Mouse (Mus musculus): ENCODE measurements around the gene Scn2a. TPM values are rescaled to one million over a fixed set of nuclear protein-coding genes. Genes with fewer than 3 reads are reported as not detected.
"Not testable (repeated sequence)": the region's sequence is repeated elsewhere in the genome, so short reads cannot be mapped to it uniquely, and the experiment has no call there.

Gene Scn2a
- total RNA-seq, 2 experiments from 2014 or later = 271 to 284 TPM

DNA sequence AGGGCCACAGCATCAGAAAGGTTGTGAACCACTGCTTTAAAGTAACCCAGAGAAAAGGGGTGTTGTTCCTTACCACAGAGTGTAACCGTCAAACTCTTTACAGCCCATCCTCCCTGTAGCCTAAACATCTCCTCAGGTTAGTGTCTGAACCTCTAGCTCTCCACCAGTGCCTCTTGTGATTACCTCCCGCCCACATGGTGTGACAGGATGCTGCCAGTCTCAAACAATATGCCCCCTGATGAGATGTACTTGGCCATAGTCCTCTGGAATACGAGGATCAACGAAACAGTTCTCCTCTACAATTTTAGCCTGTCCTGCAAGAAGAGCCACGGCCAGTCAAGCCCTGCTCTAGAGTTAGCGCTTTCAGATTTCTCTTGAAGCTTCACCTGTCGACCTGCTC, 74.5 kb downstream of the Scn2a start:
- DNase-seq (ENCODE audit: low spot score in 2 of 2) = no peak

DNA sequence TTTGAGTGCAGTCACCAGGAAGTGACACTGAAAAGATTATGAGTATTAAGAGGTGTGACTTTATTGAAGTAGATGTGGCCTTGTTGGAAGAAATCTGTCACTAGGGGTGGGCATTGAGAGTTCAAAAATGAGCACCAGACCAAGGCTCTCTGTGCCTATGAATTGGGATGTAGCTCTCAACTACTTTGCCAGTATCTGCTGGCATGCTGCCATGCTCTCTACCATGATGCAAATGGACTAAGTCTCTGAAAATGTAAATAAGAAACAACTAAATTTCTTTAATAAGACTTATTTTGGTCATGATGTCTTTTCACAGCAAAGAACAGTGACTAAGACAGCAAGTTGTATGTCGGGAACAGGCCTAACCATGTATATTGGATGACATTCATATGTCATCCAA, 79.7 kb downstream of the Scn2a start:
- no peak for DNase-seq (ENCODE audit: low spot score in 2 of 2)

DNA sequence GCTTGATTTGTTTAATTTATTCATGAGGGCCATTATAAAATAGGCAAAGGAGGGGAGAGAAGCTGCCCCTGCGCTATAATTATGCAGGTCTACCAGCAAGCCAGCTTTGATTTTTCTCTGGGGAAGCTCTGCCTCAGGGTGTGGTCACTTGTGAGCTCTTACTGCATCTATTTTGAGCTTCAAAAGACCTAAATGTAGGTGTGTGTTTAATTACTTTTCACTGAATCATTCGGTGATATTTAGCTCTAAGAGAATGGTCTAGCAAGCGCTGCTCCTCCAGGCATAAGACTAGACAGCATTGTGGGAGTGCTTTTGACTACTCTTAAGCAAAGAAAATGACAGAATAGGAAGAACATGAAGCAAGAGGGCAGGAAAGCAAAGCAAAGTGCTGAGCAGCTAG, 80.6 kb downstream of the Scn2a start:
- DNase-seq (ENCODE audit: low spot score in 2 of 2) = no peak

DNA sequence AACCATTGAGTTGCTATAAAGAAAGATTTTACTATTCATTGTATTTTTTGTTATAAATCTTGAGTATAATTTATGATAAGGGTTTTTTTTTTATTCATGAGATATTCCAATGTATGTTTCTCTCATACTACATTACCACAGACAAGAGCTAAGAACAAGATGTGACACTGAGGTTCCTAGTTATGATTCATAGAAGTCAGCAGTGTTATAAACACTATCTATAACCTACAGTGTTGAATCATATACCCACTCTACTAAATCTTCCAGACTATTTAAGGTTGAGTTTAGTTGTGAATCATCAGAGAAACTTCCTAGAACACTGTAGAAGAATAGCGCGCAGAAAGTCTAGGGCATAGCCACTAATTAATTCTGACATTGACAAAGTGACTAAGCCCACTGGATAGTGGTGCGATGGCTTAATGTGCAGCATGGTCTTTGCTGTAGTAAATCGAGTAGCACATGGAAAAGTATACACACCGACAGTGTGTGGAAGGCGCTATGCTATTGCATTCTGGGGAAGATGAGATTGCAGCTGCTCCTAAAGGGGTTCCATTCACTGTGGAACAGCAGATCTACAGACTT, 101.7 kb downstream of the Scn2a start:
- DNase-seq (ENCODE audit: low spot score in 2 of 2) = no peak

DNA sequence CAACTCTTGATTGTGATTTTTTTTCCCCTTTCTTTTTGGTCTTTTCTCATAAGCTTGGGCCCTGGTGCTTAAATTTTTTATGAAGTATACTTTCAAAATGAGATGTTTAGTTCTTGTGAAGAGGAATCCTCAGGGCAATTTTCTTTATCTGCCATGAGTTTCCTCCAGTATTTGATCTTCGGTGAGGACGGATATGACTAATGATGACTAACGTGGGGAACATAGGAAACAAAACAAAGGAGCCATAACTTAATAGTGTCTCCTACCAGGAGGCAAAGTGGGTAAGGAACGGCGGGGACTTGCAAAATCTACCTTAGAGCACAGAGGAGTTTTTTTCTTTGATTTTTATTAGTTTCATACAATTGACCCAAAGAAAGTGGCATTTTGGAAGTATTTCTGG, 124.8 kb downstream of the Scn2a start:
- no peak for DNase-seq (ENCODE audit: low spot score in 2 of 2)

DNA sequence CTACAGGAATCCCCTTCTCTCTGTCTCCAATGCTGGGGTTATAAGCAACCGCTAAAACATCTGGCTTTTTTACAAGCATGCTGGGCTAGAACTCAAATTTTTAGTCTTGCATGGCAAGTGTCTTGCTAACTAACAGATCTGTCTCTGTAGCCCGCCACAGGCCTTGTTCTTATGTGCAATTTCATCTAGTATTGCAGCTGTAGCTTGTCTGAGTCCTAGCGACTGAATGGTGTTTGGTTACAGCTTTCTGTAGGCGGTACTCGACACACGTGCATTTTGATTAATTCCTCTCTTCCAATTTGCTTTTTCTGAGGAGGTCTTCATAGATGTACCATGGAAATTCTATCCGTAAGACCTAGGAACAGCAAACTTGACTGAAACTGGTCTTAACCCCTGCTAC, 161.9 kb downstream of the Scn2a start:
- DNase-seq (ENCODE audit: low spot score in 2 of 2) = no peak

DNA sequence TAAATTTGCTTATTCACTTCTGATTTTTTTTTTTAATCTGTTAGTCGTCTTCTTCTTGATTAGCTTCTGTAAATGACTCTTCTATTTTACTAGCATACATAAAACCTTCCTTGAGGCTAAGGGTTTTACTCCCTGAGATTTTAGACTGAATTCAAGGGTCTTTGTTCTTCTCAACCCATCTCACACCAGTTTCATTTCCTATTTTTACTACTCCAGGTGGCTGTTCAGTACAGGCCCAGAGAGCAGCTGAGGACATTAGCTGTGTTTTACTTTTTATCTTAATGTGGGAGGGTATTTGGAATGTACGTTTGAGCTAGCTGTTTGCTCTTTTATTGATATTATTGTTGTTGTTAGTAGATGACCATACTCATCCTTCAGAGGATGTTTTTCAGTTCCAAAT, 162.8 kb downstream of the Scn2a start:
- DNase-seq (ENCODE audit: low spot score in 2 of 2) = no peak

DNA sequence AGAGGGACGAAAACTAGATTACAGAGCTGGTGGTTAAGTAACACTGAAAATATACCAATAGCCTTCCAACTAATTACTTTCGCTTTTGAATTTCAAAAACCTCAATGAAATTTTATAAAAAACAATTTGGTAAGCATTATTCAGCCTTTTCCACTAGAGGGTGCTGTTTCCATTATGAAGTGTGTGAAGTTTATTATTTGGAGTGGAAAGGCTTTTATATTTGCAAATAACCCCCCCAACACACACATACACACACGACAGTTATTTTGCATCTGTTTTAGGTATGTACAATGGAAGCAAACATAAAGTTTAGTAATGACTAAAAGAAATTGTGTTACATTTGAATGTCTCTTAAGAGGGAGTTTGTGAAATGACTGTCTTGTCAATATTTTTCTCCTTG, 171.9 kb downstream of the Scn2a start:
- peak in 1 of 2 experiments; percentile 55 for DNase-seq (ENCODE audit: low spot score in 2 of 2)

DNA sequence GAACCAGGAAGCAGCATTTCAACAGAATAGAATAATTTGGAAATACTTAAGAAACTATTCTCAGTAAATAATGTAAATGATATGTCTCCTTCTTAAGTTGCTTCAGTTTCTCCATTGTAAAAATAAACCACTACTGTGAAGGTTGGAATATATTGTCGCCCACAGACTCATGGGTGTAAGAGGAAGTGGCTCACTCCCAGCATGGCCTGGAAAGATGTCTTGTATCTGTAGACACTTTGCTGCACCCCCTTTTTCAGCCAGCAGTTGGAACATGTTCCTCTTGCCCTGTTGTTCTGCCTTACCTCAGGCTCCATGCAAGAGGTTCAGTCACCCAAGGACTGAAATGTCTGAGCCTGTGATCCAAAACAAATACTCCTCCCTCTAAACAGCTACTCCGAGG, 173.0 kb downstream of the Scn2a start:
- no peak for DNase-seq (ENCODE audit: low spot score in 2 of 2)

DNA sequence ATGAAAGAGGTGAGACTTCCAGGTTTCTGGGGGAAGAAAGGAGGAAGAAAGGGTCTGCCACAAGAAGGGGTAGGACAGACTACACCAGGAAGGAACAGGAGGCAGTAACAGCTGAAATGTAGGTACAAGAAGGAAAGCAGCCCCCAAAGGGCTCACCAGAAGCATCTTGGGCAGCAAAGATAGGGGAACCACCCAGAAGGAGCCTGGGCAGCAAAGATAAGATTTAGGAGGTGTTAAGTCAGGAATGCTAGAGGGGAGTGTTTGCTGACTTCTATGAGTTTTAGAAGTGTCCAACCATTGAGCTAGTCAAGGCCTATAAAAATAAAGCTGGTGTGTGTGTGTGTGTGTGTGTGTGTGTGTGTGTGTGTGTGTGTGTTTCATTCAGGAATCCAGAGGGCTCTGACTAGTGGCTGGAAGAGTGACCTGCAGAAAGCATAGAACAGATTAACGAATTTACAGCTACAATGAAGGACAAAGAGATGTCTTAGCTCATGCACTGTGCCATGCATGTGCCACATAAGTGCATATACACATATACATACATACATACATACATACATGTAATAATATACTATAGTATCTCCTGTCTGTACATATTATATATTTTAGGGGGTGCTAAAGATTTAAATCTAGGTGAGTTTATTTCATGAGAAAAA, 180.6 kb downstream of the Scn2a start:
- DNase-seq (ENCODE audit: low spot score in 2 of 2) = no peak

DNA sequence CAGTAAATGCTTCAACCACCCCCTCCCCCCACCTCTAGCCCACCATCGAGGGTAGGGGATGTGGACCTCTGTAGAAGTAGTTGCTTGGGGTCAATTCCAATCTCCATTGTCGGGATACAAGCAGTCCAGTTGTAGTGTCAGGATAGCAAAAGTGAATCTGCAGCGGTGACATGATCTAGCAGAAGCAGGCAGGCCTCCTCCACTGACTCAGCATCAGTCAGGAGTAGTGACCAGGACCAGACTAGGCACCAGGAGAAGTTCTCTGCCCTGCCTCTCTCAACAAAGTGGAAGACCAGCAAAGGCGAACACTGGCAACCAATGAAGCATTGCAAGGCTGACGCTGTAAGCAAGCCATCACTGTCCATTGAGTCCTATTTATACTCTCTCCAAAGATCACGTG, 186.0 kb downstream of the Scn2a start:
- no peak for DNase-seq (ENCODE audit: low spot score in 2 of 2)

DNA sequence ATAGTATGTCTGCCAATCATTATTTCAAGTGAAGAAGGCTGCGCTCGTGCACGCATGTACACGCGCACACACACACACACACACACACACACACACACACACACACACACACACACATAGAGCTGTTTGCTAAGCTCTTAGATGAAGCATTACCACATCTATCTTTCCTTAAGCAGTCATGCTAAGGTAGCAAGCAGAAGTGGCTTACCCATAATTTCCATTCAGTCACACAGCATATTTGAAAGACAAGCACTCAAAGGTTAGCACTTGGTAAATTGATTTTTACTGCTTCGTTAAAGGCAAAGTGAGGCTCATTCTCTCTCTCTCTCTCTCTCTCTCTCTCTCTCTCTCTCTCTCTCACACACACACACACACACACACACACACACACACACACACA, 190.6 kb downstream of the Scn2a start:
- not testable (repeated sequence) for DNase-seq (ENCODE audit: low spot score in 2 of 2)

Other genes starting within 250 kb of the Scn2a start
- 10 to 100 TPM; 39.7 to 43.6 TPM for gene Scn3a, start 53.1 kb upstream of the Scn2a start, total RNA-seq (2021)
- 10 to 100 TPM; 71.9 to 79.3 TPM for gene Csrnp3, start 225.0 kb downstream of the Scn2a start, total RNA-seq (2021)

Data from layer of hippocampus, postnatal 14 days (tissue).